Comparison of ENCODE assay signal across 11 mouse cellular contexts in the genomic region with DNA sequence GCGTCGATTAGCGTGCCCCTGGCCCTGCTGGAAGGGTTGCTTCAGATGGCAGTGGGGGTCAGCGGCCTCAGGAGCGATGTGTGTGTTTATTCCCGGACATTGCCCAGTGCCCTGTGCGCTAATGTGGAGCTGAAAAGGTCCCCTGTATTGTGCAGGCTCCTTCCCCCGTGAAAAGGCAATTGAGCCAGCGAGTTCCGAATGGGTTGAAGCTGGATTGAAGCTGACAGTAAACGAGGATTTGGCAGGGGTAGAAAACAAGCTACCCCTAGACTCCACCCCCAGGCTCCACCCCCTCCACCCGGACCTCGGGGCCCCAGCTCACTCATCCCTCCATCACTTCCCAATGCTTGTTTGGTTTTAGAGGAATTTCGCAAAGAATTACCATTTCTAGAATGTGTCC. TPM values are rescaled to one million over a fixed set of nuclear protein-coding genes. Genes with fewer than 3 reads are reported as not detected.
DNase-seq lines count a peak whose midpoint lies in the region; ATAC-seq and TF ChIP-seq lines count a peak whose summit lies in the region.
"Had no signal": no experiment of that assay in that cellular context is flagged by ENCODE, and none has a peak within 500 bp of the region (broad histone marks: within the 10 kb centered on the region; RNA-seq: fewer than 3 reads in every experiment).

No protein-coding gene starts in this region.

- peaks cover 72% of the 10 kb centered on the region for H3K27me3 ChIP-seq in forebrain, embryonic 10.5 days (ENCODE audit: poor library complexity, severe bottlenecking)
- H3K27me3 ChIP-seq in forebrain, postnatal 0 days (ENCODE audit: insufficient read depth, low read length): peaks cover 23% of the 10 kb centered on the region
- peaks cover 11% of the 10 kb centered on the region; the same call in 1 of the 2 replicates for H3K27me3 ChIP-seq in lung, embryonic 14.5 days (ENCODE audit: insufficient read depth, low read length)
- peaks cover 8% of the 10 kb centered on the region for H3K27me3 ChIP-seq in hindbrain, embryonic 16.5 days (replicated peaks; ENCODE audit: control insufficient read depth, insufficient read depth, low read length)

- H3K9ac ChIP-seq in forebrain, postnatal 0 days: no peak overlapping the region
- no peak overlapping the region for H3K9ac ChIP-seq in lung, embryonic 14.5 days
- H3K9ac ChIP-seq in hindbrain, embryonic 16.5 days (ENCODE audit: low read depth, low read length): no peak overlapping the region

- H3K4me3 ChIP-seq in forebrain, embryonic 10.5 days: peak overlapping the region; percentile 36
- no peak overlapping the region for H3K4me3 ChIP-seq in forebrain, postnatal 0 days (ENCODE audit: low read depth, low read length)
- H3K4me3 ChIP-seq in lung, embryonic 14.5 days (ENCODE audit: low read depth, low read length): no peak overlapping the region
- no peak overlapping the region for H3K4me3 ChIP-seq in hindbrain, embryonic 16.5 days (ENCODE audit: low read length)
- H3K4me3 ChIP-seq: erythroblast, embryonic 14.5 days had no signal

- peak; percentile 43 for DNase-seq in forebrain, embryonic 10.5 days (ENCODE audit: extremely low spot score, low spot score)
- DNase-seq in forebrain, postnatal 0 days: no peak
- peak; percentile 39 for DNase-seq in lung, embryonic 14.5 days
- no peak for DNase-seq in lung, postnatal 4 days
- peak; percentile 89 for DNase-seq in retina, embryonic 14.5 days (ENCODE audit: low spot score)
- no peak for DNase-seq in lung, postnatal 25 days (ENCODE audit: low spot score)
- DNase-seq in left cerebral cortex, adult 11 months (ENCODE audit: low spot score): no peak
- DNase-seq: heart, postnatal 36 days; lung, postnatal 10 days had no signal

- peaks cover 15% of the 10 kb centered on the region for H3K9me3 ChIP-seq in forebrain, embryonic 10.5 days
- no peaks in the 10 kb centered on the region for H3K9me3 ChIP-seq in forebrain, postnatal 0 days (ENCODE audit: low read length)
- H3K9me3 ChIP-seq in lung, embryonic 14.5 days (ENCODE audit: low read depth, low read length): no peaks in the 10 kb centered on the region
- no peaks in the 10 kb centered on the region for H3K9me3 ChIP-seq in hindbrain, embryonic 16.5 days (ENCODE audit: control insufficient read depth, low read length)

- ATAC-seq in forebrain, postnatal 0 days: no peak
- no peak; the same call in 1 of the 2 replicates for ATAC-seq in lung, embryonic 14.5 days (ENCODE audit: insufficient read depth)
- no peak for ATAC-seq in hindbrain, embryonic 16.5 days

- peaks cover 67% of the 10 kb centered on the region for H3K4me1 ChIP-seq in forebrain, embryonic 10.5 days
- peaks cover 10% of the 10 kb centered on the region for H3K4me1 ChIP-seq in forebrain, postnatal 0 days (ENCODE audit: insufficient read depth)
- no peaks in the 10 kb centered on the region; the same call in 1 of the 2 replicates for H3K4me1 ChIP-seq in lung, embryonic 14.5 days (ENCODE audit: insufficient read depth)
- peaks cover 26% of the 10 kb centered on the region for H3K4me1 ChIP-seq in hindbrain, embryonic 16.5 days (ENCODE audit: control insufficient read depth, insufficient read depth, low read depth, low read length)

- TF ChIP-seq CTCF in forebrain, postnatal 0 days (IDR thresholded peaks at IDR 0.05; ENCODE audit: low read depth): no peak
- TF ChIP-seq CTCF in lung, embryonic 14.5 days (IDR thresholded peaks at IDR 0.05; ENCODE audit: low read depth): no peak

- 4% methylated on average over 14 of the region's 14 CpGs for WGBS in forebrain, embryonic 10.5 days
- 8% methylated on average over 14 of the region's 14 CpGs for WGBS in forebrain, postnatal 0 days
- 12% methylated on average over 14 of the region's 14 CpGs for WGBS in lung, embryonic 14.5 days
- WGBS in hindbrain, embryonic 16.5 days: 7% methylated on average over 14 of the region's 14 CpGs

- peaks cover 4% of the 10 kb centered on the region; the same call in 1 of the 2 replicates for H3K36me3 ChIP-seq in forebrain, embryonic 10.5 days (replicated peaks)
- H3K36me3 ChIP-seq in forebrain, postnatal 0 days (ENCODE audit: insufficient read depth): no peaks in the 10 kb centered on the region
- H3K36me3 ChIP-seq in lung, embryonic 14.5 days (ENCODE audit: insufficient read depth): no peaks in the 10 kb centered on the region
- H3K36me3 ChIP-seq in hindbrain, embryonic 16.5 days (ENCODE audit: control insufficient read depth, insufficient read depth, low read length): no peaks in the 10 kb centered on the region

- peak overlapping the region; percentile 68 for H3K27ac ChIP-seq in forebrain, embryonic 10.5 days
- no peak overlapping the region for H3K27ac ChIP-seq in forebrain, postnatal 0 days (ENCODE audit: low read depth, low read length)
- no peak overlapping the region for H3K27ac ChIP-seq in lung, embryonic 14.5 days (ENCODE audit: low read depth)
- H3K27ac ChIP-seq in hindbrain, embryonic 16.5 days (ENCODE audit: low read depth, low read length): no peak overlapping the region

- no peak overlapping the region for H3K4me2 ChIP-seq in forebrain, postnatal 0 days (ENCODE audit: low read depth)
- peak overlapping the region; percentile 34 for H3K4me2 ChIP-seq in lung, embryonic 14.5 days
- H3K4me2 ChIP-seq in hindbrain, embryonic 16.5 days (ENCODE audit: low read length): peak overlapping the region; percentile 15

RNA-seq across cellular contexts. Expression of gene Casz1, which starts 12.3 kb away (rescaled TPM):
- polyA plus RNA-seq in forebrain, embryonic 10.5 days (2016; fragmentation: Nextera tagmentation; extraction: Ambion mirVana): 4.4 and 4.7 TPM in 2 replicates
- total RNA-seq in forebrain, postnatal 0 days (2014; rRNA removed): 1.2 and 3.1 TPM in 2 replicates
- polyA plus RNA-seq in forebrain, postnatal 0 days (2015; fragmentation: Nextera tagmentation; extraction: Ambion mirVana): 0.65 and 1.1 TPM in 2 replicates
- 6.9 and 8.3 TPM in 2 replicates for polyA plus RNA-seq in lung, embryonic 14.5 days (2014; fragmentation: Nextera tagmentation; extraction: Ambion mirVana)
- 4.4 and 5.6 TPM in 2 replicates for polyA plus RNA-seq in hindbrain, embryonic 16.5 days (2015; fragmentation: Nextera tagmentation; extraction: Ambion mirVana)

Comparison
In these comparisons a context has a peak if more than half of its experiments do, and no peak if none do; other contexts are left out.
1. DNase-seq: peak in forebrain, embryonic 10.5 days (single experiment), lung, embryonic 14.5 days (single experiment) and retina, embryonic 14.5 days (single experiment); none in forebrain, postnatal 0 days (single experiment), lung, postnatal 4 days (0 of 2), lung, postnatal 25 days (single experiment) and left cerebral cortex, adult 11 months (single experiment).